In the genomic region with DNA sequence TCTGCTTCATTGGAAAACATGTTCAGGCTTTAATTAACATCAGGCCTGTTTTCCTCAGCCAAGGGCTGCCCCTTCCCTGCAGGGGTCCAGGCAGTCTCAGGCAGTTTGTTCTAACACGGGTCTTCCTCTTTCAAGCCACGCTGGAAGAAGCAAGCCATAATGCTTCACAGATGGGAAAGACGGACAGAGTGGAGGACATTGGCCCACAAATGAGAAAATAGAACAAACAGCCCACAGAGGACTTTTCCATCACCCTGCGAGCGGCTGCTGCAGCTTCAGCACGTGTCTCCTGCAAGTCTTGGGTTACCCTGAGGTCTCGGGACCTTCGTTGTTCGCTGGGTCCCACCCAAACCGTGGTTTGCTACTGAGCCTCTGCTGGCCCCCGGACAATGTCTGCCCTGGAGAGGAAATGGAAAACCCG, we compare ENCODE assay signal across 10 mouse cellular contexts.
A peak's percentile ranks its signal among the peaks of the same experiment; 100 is the strongest.
DNase-seq lines count a peak whose midpoint lies in the region; ATAC-seq and TF ChIP-seq lines count a peak whose summit lies in the region.
"Had no signal": no experiment of that assay in that cellular context is flagged by ENCODE, and none has a peak within 500 bp of the region (broad histone marks: within the 10 kb centered on the region; RNA-seq: fewer than 3 reads in every experiment).

No protein-coding gene starts in this region.

- TF ChIP-seq POLR2A in limb, embryonic 14.5 days (IDR thresholded peaks at IDR 0.05; ENCODE audit: borderline replicate concordance, extremely low read depth, insufficient read depth, insufficient read length), result no peak

- no peaks in the 10 kb centered on the region for H3K4me1 ChIP-seq in forebrain, embryonic 11.5 days (replicated peaks; ENCODE audit: control insufficient read depth, insufficient read depth, low read length)
- H3K4me1 ChIP-seq in forebrain, embryonic 12.5 days, result peaks cover 12% of the 10 kb centered on the region; the same call in 1 of the 2 replicates
- H3K4me1 ChIP-seq in limb, embryonic 14.5 days (ENCODE audit: control insufficient read depth, insufficient read depth, low read length), result peaks cover 28% of the 10 kb centered on the region
- no peaks in the 10 kb centered on the region for H3K4me1 ChIP-seq in liver, postnatal 0 days (ENCODE audit: insufficient read depth)

- TF ChIP-seq EP300 in liver, postnatal 0 days (IDR thresholded peaks at IDR 0.05; ENCODE audit: low read depth), result no peak

- peak; percentile 65 for DNase-seq in forebrain, embryonic 11.5 days (ENCODE audit: low spot score)
- DNase-seq in embryo, embryonic 10.5 days (ENCODE audit: low spot score), result peak; percentile 71
- DNase-seq in gastrocnemius, adult 2 months, result peak; percentile 55
- peak; percentile 66 for DNase-seq in limb, embryonic 14.5 days (ENCODE audit: low spot score)
- no peak for DNase-seq in liver, postnatal 0 days
- no peak for DNase-seq in kidney, postnatal 10 days
- no peak for DNase-seq in spleen, postnatal 36 days (ENCODE audit: low spot score in 2 of 2)
- DNase-seq: layer of hippocampus, postnatal 36 days; lung, adult 18-20 months had no signal

- H3K36me3 ChIP-seq in forebrain, embryonic 11.5 days (ENCODE audit: control insufficient read depth, insufficient read depth, low read length), result no peaks in the 10 kb centered on the region
- H3K36me3 ChIP-seq in forebrain, embryonic 12.5 days (replicated peaks), result no peaks in the 10 kb centered on the region
- no peaks in the 10 kb centered on the region for H3K36me3 ChIP-seq in limb, embryonic 14.5 days (ENCODE audit: control insufficient read depth, insufficient read depth, low read length)
- no peaks in the 10 kb centered on the region for H3K36me3 ChIP-seq in liver, postnatal 0 days (replicated peaks; ENCODE audit: insufficient read depth, low read length)

- 65% methylated on average over 12 of the region's 12 CpGs for WGBS in forebrain, embryonic 11.5 days
- WGBS in forebrain, embryonic 12.5 days, result 65% methylated on average over 12 of the region's 12 CpGs
- WGBS in limb, embryonic 14.5 days, result 17% methylated on average over 12 of the region's 12 CpGs
- 78% methylated on average over 12 of the region's 12 CpGs for WGBS in liver, postnatal 0 days (ENCODE audit: insufficient replicate concordance)

- TF ChIP-seq CTCF in gastrocnemius, adult 2 months (IDR thresholded peaks at IDR 0.05), result no peak
- no peak for TF ChIP-seq CTCF in liver, postnatal 0 days (IDR thresholded peaks at IDR 0.05; ENCODE audit: low read depth)

- ATAC-seq in forebrain, embryonic 11.5 days (replicated peaks; ENCODE audit: low FRiP score), result no peak
- ATAC-seq in forebrain, embryonic 12.5 days (ENCODE audit: low FRiP score), result no peak
- ATAC-seq in limb, embryonic 14.5 days (ENCODE audit: low FRiP score, low read depth), result peak; percentile 79
- ATAC-seq in liver, postnatal 0 days, result no peak

- intact Hi-C loops in gastrocnemius, adult 2 months (cut with DNase I), result no loop called here

- no peak overlapping the region for H3K4me3 ChIP-seq in forebrain, embryonic 11.5 days (ENCODE audit: low read depth, low read length)
- H3K4me3 ChIP-seq in forebrain, embryonic 12.5 days (replicated peaks), result no peak overlapping the region
- H3K4me3 ChIP-seq in gastrocnemius, adult 2 months, result no peak overlapping the region
- no peak overlapping the region for H3K4me3 ChIP-seq in limb, embryonic 14.5 days (replicated peaks; ENCODE audit: low read length)
- H3K4me3 ChIP-seq in liver, postnatal 0 days (ENCODE audit: low read depth, low read length), result no peak overlapping the region

- H3K9ac ChIP-seq in forebrain, embryonic 11.5 days (ENCODE audit: low read length), result no peak overlapping the region
- H3K9ac ChIP-seq in forebrain, embryonic 12.5 days, result no peak overlapping the region
- H3K9ac ChIP-seq in limb, embryonic 14.5 days (ENCODE audit: low read depth, low read length, severe bottlenecking), result no peak overlapping the region
- H3K9ac ChIP-seq in liver, postnatal 0 days (replicated peaks), result no peak overlapping the region

- H3K9me3 ChIP-seq in forebrain, embryonic 11.5 days (ENCODE audit: control insufficient read depth, low read length), result no peaks in the 10 kb centered on the region
- H3K9me3 ChIP-seq in forebrain, embryonic 12.5 days, result no peaks in the 10 kb centered on the region
- H3K9me3 ChIP-seq in limb, embryonic 14.5 days (ENCODE audit: control insufficient read depth, low read length), result no peaks in the 10 kb centered on the region
- H3K9me3 ChIP-seq in liver, postnatal 0 days (ENCODE audit: low read length), result no peaks in the 10 kb centered on the region

- H3K27me3 ChIP-seq in forebrain, embryonic 11.5 days (ENCODE audit: control insufficient read depth, insufficient read depth, low read length), result no peaks in the 10 kb centered on the region
- H3K27me3 ChIP-seq in forebrain, embryonic 12.5 days, result no peaks in the 10 kb centered on the region
- H3K27me3 ChIP-seq in limb, embryonic 14.5 days (ENCODE audit: control insufficient read depth, insufficient read depth, low read length), result no peaks in the 10 kb centered on the region
- H3K27me3 ChIP-seq in liver, postnatal 0 days (ENCODE audit: insufficient read depth, low read length), result no peaks in the 10 kb centered on the region

- no peak overlapping the region for H3K4me2 ChIP-seq in forebrain, embryonic 11.5 days (ENCODE audit: low read depth, low read length, severe bottlenecking)
- H3K4me2 ChIP-seq in forebrain, embryonic 12.5 days, result no peak overlapping the region
- H3K4me2 ChIP-seq in limb, embryonic 14.5 days (replicated peaks; ENCODE audit: low read depth, low read length, severe bottlenecking), result peak overlapping the region; percentile 20
- H3K4me2 ChIP-seq in liver, postnatal 0 days (ENCODE audit: low read depth, low read length), result no peak overlapping the region

- H3K27ac ChIP-seq in forebrain, embryonic 11.5 days (ENCODE audit: low read depth, low read length), result no peak overlapping the region
- H3K27ac ChIP-seq in forebrain, embryonic 12.5 days, result no peak overlapping the region
- H3K27ac ChIP-seq in gastrocnemius, adult 2 months, result no peak overlapping the region
- peak overlapping the region; percentile 53 for H3K27ac ChIP-seq in limb, embryonic 14.5 days (replicated peaks; ENCODE audit: low read depth, low read length)
- no peak overlapping the region for H3K27ac ChIP-seq in liver, postnatal 0 days (ENCODE audit: low read depth)

Comparison
In these comparisons a context has a peak if more than half of its experiments do, and no peak if none do; other contexts are left out.
1. DNase-seq: peak in forebrain, embryonic 11.5 days (single experiment), embryo, embryonic 10.5 days (single experiment), gastrocnemius, adult 2 months (single experiment) and limb, embryonic 14.5 days (single experiment); none in liver, postnatal 0 days (single experiment), kidney, postnatal 10 days (single experiment) and spleen, postnatal 36 days (0 of 2).